Mouse (Mus musculus) thymus, adult 2 months (tissue): ENCODE data around the gene Ppfia4.

Experiments
- CTCF ChIP-seq: fragments of 200-500 bp; IDR thresholded peaks from 2 replicates; pipeline ENCODE4 v1.5.1; 2012; ENCODE audit warnings: mild to moderate bottlenecking, control low read depth, low read length, moderate library complexity, borderline replicate concordance; ENCODE audit not compliant: control insufficient read depth, poor library complexity, insufficient read depth; ENCODE audit errors: extremely low read depth
- POLR2A ChIP-seq: fragments of 200-500 bp; IDR thresholded peaks from 2 replicates; pipeline ENCODE4 v1.6.1; 2012; ENCODE audit warnings: mild to moderate bottlenecking, low read length, control low read depth, moderate library complexity; ENCODE audit not compliant: control insufficient read depth, poor library complexity, insufficient read depth; ENCODE audit errors: extremely low read depth

DNA sequence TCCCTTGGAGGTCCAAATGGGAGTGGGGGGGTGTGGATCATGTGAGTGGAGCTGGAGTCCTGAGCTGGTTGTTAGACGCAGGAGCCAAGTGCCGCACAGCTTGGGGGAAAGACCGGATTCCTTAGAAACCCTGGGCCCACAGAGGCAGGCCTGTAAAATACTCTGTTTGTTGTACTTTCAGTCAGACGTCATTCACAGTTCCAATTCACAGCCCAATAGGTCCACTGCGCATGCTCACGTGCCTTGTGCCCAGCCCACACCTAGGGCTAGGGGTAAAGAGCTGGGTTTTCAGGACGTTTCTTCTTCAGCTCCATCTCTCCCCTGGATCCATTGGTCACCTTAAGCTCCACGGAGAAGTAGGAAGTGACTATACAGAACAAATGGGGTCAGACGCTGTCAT is 40.1 kb downstream of the Ppfia4 start:
- no peak for TF ChIP-seq CTCF
- no peak for TF ChIP-seq POLR2A
